18 mouse cellular contexts compared by ENCODE assay signal in the genomic region with DNA sequence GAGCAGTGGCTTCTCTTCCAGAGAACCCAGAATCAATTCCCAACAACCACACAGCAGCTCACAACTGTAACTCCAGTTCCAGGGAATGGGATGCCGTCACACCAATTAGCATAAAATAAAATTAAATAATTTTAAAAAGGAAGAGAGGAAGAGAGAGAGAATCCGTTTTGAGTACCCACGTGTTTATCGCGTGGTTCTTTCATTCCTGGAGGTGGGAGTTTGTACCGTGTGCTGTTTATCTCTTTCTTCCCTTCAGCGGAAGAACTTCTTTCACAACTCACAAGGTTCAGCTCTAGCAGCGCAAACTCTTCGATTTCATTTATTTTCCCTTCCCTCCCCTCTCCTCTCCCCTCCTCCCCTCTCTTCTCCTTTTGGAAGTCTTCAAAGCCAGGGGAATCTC.
"Had no signal": no experiment of that assay in that cellular context is flagged by ENCODE, and none has a peak within 500 bp of the region (broad histone marks: within the 10 kb centered on the region; RNA-seq: fewer than 3 reads in every experiment).

No protein-coding gene starts in this region.

- H3K9ac ChIP-seq: limb, embryonic 13.5 days; lung, embryonic 14.5 days; midbrain, embryonic 12.5 days; midbrain, embryonic 15.5 days; neural tube, embryonic 12.5 days; neural tube, embryonic 15.5 days had no signal

- DNase-seq: kidney, adult 2 months; kidney, postnatal 14 days; kidney, postnatal 4 days; left cerebral cortex, postnatal 4 days; lung, embryonic 14.5 days; lung, postnatal 14 days; lung, postnatal 4 days; right cerebral cortex, adult 18-20 months; right cerebral cortex, postnatal 14 days; right cerebral cortex, postnatal 4 days; thymus, postnatal 25 days had no signal

- H3K36me3 ChIP-seq: limb, embryonic 13.5 days; midbrain, embryonic 12.5 days; midbrain, embryonic 15.5 days; neural tube, embryonic 12.5 days; neural tube, embryonic 15.5 days had no signal

- H3K9me3 ChIP-seq: limb, embryonic 13.5 days; midbrain, embryonic 12.5 days; midbrain, embryonic 15.5 days; neural tube, embryonic 12.5 days; neural tube, embryonic 15.5 days had no signal

- H3K27me3 ChIP-seq: midbrain, embryonic 12.5 days; midbrain, embryonic 15.5 days; neural tube, embryonic 12.5 days; neural tube, embryonic 15.5 days had no signal

- H3K4me1 ChIP-seq: limb, embryonic 13.5 days; midbrain, embryonic 12.5 days; midbrain, embryonic 15.5 days; neural tube, embryonic 12.5 days; neural tube, embryonic 15.5 days had no signal

- H3K27ac ChIP-seq: limb, embryonic 13.5 days; midbrain, embryonic 12.5 days; midbrain, embryonic 15.5 days; neural tube, embryonic 12.5 days; neural tube, embryonic 15.5 days; stomach, postnatal 0 days had no signal

- H3K4me3 ChIP-seq: limb, embryonic 13.5 days; midbrain, embryonic 12.5 days; midbrain, embryonic 15.5 days; neural tube, embryonic 12.5 days; neural tube, embryonic 15.5 days had no signal

- H3K4me2 ChIP-seq: limb, embryonic 13.5 days; lung, embryonic 14.5 days; midbrain, embryonic 12.5 days; midbrain, embryonic 15.5 days; neural tube, embryonic 12.5 days; neural tube, embryonic 15.5 days had no signal

- ATAC-seq: intestine, postnatal 0 days; midbrain, embryonic 15.5 days had no signal
